Mouse (Mus musculus) yolk sac, embryonic 10.5 days (tissue): ENCODE results near the gene Eif4a1.

Source experiments
- DNase-seq: peaks from one replicate; pipeline ENCODE4 v3.0.0-alpha.2; 2017; ENCODE audit warnings: low spot score

Eif4a1 gene

DNA sequence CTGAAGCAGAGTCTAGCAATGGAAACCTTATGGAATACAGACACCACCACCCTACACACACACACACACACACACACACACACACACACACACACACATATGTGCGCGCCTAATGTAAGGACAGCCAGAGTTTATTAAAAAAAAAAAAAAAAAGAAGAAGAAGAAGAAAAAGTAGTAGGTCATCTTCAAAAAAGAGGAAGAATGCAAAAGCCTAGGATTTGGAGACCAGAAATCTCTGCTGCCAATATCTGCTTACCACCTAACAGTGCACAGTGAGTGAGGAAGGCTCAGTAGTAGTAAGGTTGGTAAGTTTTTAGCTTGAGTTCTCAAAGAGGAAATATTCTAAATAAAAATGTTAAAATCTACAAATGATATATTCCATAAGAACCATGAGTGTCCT lies 6.9 kb upstream of the Eif4a1 start:
- no peak for DNase-seq

DNA sequence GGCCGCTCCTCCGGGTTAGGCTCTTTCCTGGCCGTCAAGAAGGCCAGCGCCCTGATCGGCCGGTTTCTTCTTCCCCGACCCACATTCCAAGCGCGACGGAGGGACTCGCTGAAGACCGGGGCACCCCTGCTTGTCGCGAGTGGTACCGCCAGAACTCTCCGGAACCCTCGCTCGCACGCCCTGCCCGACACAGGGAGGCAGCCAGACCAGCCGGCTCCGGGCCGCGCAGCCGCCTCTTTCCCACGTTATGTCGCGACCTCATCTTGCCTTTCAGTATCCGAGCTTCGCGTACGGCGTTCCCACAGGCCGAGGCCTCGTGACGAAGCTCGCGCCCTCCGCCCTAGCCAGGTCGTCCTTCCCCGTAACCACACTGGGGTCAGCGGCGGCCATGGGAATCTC lies 498 bp downstream of the Eif4a1 start:
- DNase-seq: no peak

DNA sequence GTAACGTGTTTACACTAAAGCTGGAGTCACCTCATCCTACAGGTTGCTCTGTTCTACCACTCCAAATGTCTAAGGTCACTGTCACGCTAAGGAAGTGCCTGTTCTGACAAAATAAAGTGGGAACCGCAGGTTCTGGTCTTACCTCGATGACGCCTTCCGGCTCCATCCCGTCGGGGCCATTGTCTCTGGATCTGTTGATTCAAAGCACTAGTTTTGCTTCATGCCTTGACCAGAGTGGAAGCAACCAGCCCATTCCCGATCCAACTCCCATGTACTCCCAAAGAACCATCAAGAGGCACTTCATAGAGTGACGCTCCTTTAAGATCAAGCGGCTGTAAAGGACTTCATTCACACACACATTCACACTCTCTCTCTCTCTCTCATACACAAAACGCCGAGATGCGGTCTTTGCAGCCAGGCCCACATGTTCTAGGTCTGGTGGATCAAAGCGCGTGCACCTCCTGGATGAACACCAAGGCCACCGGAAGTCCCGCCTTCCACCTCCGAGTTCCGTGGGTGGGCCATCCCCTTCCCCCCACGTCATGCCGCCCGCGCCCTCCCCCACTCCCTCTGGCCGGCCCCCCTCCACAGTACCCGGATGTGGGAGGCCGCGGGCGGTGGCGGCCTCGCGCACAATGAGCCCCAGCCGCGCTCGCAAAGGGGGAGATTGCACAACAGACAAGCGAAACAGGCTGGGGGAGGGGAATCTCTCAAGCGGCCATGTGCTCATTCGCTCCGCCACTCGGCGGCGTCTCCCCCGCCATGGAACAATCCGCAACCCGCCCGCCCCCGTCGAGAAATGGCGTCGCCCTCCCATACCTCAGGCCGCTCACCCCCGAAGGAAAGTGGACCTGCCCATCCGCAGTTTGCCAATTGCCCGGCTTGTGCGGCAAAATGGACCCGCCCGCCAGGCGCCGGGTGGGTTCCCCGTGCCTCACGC lies 1.2 kb downstream of the Eif4a1 start:
- DNase-seq: peak; percentile 92

DNA sequence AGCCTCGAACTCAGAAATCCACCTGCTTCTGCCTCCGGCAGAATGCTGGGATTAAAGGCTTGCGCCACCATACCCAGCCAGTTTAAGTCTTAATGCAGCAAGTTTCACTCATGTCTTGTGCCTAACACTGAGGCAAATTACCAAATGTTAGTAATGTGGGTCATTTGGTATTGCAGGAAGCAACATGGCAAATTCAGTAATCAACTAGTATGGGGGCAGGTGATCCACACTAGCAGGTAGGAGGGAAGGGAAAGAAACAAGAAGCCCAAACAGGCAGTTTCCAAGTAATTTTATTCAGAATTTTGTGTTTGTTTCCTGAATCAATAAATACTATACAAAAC lies 5.6 kb downstream of the Eif4a1 start:
- DNase-seq: no peak

DNA sequence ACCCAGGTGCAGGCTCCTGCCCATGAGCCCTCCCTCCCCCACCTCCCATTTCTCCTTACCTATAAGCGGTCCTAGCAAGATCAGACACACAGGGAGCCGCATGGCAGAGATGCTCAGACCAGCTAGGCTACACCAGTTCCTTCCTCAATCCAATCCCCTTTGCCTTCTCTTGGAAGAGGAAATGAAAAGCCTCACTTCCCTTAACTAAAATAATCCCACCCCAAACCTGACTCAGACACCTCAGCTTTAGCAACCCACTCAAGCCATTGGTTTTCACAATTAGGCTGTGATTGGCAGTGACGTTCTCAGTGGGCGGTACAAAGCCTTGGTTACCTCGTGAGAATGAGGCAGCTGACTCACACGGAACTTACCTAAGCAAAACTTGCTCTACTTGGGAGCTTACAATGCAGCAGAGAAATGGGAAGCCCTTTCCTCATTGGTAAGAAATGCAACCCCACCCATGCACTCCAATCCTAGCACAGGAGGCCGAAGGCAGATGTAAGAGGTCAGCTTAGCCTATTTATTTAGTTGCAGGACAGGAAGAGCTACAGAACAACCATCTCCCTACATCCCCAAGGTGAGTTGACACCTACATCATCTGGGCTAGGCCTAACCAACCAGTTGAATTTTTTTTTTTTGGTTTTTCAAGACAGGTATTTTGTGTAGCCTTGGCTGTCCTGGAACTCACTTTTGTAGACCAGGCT lies 6.1 kb downstream of the Eif4a1 start, which contains the start of gene Cd68:
Gene Cd68, minus strand, starts transcription at position 193 of the 704 bp plus-strand sequence.
- DNase-seq: peak; percentile 79

DNA sequence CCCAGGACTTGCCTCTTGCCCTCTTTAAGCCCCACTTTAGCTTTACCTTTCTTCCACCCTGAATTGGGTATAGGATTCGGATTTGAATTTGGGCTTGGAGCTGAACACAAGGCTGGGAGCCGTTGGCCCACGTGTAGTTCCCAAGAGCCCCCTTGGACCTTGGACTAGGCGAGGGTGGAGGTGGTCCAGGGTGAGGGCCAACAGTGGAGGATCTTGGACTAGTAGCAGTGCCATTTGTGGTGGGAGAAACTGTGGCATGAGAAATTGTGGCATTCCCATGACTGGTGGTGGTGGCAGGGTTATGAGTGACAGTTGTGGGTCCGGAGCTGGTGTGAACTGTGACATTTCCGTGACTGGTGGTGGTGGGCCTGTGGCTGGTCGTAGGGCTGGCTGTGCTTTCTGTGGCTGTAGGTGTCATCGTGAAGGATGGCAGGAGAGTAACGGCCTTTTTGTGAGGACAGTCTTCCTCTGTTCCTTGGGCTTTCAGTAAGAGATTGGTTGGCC lies 6.7 kb downstream of the Eif4a1 start:
- DNase-seq: no peak

DNA sequence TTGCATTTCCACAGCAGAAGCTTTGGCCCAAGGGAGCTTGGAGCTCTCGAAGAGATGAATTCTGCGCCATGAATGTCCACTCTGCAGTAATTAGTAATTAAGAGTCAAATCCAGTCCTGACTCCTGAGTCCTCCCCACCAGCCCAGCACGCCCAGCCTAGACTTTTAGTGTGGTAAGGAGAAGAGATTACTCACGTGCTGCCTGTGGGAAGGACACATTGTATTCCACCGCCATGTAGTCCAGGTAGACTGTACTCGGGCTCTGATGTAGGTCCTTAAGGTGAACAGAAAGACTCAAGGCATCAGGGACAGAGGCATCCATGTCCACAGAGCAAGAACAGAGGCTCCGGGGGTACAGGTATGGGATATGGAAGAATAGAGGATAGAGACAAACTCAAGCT lies 7.4 kb downstream of the Eif4a1 start:
- DNase-seq: no peak

DNA sequence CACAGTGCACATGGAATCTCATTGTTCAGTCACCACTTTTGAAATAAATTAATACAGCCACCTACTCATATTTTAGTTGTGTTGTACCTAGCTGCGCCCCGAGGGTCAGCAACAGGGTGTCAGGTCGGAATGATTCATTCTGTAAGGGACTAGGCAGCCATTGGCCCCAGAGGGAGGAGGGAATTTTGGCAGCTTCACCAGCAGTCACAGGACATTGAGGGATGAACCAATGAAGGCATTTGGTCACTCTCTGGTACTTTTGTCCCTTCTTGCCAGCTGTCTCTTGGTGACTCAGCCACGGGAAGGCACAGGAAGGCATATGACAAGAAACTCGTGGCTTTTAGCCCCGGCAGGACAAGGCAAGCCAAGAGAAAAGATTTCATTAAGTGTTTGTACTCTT lies 8.4 kb downstream of the Eif4a1 start:
- no peak for DNase-seq

DNA sequence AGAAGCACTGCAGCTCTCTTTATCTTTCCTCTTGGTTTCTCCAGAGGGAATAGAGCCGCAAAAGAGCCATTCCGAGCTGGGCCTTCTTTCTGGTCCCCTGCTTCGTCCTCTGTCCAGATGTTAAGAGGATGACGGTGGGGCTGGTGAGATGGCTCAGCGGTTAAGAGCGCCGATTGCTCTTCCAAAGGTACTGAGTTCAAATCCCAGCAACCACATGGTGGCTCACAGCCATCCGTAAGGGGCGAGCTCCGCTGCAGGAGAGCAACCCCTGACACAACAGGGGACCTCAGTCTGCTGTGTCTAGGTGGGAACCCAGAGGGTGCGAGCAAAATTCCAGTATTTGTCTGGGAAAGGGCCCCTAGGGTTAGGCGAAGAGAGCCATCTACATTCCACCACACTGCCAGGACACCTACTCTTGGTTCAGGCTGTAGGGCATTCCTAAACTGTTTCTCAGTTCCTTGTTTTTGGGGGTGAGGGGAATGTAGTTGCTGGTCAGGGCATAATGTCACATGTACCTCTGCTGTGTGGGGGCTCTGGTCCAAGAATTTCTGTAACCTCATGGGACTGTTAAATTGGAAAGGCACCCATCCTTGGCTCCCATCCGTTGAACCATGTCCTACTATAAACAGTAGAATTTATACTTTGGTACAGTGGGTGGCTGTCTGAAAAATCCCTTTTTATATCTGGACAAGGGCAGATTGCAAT lies 9.1 kb downstream of the Eif4a1 start:
- no peak for DNase-seq

DNA sequence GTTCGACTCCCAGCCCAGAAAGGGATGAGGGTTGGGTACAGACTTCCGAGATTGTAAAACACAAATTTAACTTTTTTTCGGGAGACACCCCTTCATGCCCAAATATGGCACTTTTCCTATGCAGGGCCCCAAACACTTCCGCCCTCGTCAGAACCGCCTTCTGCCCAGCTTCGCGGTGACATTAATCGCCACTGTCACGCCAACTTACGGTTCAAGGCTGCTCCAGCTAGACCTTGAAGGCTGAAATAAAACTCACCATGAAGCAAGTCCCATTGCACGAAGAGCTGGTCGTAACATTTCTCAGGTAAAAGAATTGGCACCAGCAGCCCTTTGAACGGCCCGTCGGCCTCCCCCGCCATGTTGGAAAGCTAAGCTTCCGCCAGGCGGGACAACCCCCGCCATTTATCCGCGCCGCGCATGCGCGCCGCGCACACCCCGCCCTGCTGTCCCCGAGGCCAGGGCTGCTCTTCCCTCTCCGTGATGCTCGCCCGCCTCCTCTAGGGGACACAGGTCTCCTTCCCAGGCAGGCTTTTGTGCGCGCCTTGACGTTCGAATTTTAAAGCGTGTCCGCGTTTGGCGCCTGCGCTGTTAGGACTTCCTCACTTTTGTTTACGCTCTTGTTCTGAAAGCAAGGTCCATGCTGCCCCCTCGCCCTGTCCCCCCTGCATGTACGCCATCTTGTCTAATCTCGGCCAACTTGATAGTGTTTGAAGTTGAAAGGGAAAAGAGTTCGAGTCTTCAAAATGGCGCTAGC lies 9.8 kb downstream of the Eif4a1 start, which contains the start of gene Mpdu1:
Gene Mpdu1, minus strand, starts transcription at position 430 of the 754 bp plus-strand sequence.
- peak; percentile 96 for DNase-seq

DNA sequence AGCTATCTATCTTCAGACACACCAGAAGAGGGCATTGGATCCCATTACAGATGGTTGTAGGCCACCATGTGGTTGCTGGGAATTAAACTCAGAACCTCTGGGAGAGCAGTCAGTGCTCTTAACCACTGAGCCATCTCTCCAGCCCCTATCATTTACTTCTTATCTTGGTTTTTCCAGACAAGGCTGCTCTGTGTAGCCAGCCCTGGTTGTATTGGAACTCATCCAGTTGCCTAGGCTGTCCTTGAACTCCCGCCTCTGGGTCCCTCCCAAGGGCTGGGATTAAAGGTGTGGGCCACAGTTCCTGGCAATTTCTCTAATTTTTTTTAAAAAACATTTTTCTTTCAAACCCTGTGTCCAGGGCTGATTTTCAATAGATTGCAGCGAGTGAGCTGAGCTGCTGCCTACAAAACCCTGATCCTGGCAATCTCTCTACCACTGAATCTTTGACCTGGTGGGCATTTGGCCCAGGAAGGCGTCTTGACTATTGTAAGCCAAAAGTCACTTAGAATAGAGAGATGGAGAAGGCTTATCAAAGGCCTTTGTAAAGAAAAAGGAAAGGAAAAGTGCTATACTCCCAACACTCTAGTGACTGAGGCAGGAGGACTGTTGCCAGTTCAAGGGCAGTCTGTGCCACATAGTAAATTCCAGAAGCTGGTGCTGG lies 10.9 kb downstream of the Eif4a1 start:
- DNase-seq: no peak

DNA sequence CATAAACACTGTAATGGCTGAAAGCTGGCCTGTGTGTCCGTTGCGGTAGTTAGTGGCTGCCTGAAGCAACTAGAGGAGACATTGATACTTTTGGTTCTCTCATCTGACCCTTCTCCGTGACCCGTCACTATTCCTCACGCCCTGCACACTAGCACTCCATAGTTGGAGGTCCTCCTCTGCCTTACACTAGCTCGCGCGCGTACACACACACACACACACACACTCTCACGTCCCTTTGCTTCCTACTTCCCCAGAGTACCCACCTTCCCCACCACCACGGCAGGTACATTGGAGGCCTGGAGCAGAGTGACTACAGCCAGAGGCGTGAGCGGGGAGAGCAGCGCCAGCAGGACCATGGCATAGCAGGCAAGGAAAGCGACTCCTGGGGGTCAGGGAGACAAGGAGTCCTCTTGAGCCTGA lies 14.8 kb downstream of the Eif4a1 start:
- no peak for DNase-seq

DNA sequence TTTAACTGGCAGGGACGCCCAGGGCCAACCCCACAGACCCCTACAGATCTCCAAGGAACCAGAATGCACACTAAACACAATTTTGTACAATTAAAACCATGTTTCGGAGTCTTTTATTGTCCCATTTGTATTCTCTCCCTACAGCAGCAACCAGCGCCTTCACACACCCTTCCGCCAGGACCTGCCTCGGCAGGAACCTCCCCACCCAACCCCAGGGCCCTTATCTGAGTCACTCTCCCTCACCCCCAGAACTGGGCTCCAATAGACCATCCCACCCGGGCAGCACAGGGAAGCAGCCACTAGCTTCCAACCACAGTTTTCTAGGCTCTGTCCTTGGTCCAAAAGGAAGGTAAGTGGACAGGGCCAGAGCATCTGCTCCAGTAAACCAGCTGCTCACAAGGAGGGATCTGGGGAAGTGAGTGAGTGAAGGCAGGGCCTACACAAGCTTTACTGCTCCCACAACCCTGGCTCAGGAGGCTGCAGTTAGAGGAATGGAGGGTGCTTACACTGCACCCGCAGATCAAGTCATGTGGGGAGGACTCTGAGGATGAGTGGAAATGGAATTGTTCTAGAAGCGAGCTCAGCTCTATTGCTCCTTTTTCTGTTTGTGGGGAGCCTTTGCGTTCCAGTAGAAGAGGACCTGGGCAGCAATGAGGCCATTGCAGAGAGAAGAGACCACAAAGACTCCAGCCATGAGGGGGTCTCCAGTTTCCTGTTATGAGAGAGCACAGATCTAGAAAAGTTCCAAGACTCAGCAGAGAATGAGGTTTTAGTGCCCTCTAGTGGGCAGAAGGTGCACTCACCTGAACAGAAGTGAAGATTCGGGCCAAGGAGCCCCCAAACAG lies 15.4 kb downstream of the Eif4a1 start:
- no peak for DNase-seq

DNA sequence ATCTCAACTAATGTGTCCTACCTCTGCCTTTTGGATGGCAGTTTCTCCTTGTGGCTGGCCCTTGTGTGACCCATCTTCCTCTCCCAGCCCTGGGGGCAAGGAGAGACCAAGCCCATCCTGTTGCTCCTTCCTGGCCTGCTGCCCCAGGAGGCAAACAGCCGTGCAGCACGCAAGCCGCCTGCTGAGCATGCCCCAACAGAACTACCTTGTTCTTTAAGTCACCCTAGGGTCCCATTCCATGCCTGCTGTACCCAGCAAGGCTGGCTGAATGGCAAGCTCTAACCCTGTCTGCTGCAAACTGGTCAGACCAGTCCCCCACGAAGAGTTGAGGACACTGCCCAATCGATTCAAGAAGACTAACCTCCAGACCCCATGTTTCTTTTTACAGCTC lies 16.2 kb downstream of the Eif4a1 start:
- DNase-seq: no peak

DNA sequence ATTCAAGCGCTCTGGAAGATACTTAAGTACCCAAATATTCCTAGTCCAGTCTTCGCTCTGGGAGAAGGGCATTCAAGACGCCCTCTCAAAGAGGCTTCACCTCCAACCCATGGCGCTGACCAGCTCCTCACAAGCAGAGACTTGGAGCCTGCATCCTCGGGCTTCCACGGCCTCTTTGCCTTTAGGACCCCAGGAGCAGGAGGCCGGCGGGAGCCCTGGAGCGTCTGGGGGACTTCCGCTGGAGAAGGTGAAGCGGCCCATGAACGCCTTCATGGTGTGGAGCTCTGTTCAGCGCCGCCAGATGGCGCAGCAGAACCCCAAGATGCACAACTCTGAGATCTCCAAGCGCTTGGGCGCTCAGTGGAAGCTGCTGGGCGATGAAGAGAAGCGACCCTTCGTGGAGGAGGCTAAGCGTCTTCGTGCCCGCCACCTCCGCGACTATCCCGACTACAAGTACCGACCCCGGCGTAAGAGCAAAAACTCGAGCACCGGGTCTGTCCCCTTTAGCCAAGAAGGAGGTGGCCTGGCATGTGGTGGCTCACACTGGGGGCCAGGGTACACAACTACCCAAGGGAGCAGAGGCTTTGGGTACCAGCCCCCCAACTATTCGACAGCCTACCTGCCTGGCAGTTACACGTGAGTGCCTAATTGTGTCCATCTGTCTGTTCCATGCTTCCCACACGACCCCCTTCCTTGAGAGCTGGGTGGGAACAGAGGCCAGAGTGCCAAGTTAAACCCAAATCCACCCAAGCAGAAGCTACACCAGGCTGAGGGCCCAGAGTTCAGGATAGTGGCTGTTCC lies 16.8 kb downstream of the Eif4a1 start, which contains the start of gene Sox15:
Gene Sox15, plus strand, starts transcription at position 51 of the 801 bp plus-strand sequence.
- DNase-seq: peak; percentile 58

DNA sequence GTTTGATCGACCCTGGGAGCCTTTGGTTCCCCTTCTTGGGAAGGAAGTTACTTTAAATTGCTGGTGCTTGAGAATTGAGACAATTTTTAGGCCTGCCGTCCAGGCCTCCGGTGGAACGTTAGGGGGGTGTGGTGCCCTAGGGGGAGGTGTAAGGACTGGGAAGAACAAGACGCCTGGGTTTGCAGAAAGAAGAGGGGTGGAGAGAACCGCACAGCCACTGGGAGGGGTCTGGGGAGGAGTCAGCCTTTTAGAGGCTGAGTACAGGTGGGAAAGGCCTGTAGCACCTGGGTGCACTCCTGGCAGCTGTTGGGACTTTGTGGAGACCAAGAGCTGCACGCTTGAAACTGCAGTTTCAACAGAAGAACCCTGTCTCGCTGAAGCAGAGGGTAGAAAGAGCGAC lies 17.5 kb downstream of the Eif4a1 start:
- DNase-seq: no peak

DNA sequence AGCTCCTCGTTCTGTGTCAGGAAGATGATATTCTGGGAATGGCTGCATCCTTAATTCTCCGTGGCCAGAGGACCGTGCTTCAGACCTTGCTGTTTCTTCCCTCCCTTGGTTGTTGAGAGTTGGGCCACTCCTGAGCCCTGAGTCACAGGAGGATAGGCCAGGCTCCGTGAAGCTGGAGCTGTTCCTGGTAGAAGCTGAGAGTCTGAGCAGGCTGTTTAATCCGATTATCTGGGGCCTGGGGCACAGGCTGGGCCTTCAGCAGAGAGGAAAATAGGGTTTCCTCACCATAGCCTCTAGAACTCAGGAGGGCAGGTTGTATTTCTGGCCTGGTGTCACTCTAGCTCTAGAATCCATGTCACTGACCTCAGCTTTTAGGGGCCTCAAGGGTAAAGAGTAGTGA lies 18.8 kb downstream of the Eif4a1 start:
- DNase-seq: no peak

DNA sequence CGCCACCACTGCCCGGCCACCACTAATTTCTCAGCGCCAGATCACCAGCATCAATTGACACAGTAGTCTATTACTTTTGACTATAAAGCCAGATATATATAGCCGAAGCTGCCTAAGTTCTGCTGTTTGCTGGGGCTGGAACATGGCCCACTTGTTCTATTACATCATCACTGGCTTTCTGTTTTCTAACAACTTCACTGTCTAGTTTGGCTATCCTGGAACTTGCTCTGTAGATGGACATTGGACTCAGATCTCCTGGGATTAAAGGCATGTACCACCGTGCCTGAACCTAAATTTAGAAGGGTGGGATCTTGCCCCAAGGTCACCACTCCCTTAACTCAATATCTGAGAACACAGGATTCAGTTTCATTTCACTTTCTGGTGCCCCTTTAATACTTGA lies 26.4 kb downstream of the Eif4a1 start:
- no peak for DNase-seq

DNA sequence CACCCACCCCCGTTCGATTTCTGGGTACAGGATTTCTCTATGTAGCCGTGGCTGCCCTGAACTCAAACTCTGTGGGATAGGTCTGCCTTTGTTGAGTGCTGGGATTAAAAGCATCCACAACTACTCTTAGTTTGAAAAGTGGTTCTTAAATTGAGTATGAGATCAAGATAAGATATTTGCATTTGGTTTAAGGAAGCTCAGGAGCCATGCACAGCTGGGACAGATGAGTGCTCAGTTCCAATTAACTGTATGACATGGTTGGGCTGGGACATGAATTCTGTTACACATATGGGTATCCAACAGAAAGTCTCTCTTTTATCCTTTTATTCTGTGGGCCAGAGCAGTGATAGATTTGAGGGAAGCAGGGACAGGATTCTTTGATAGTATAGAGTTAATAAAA lies 36.8 kb downstream of the Eif4a1 start:
- DNase-seq: no peak
